Mouse (Mus musculus): Measurements from ENCODE around the gene Rab19. TPM values are rescaled to one million over a fixed set of nuclear protein-coding genes. Genes with fewer than 3 reads are reported as not detected.
"Not testable (repeated sequence)": the region's sequence is repeated elsewhere in the genome, so short reads cannot be mapped to it uniquely, and the experiment has no call there.

Gene Rab19
- polyA plus RNA-seq, 1 experiment, result 0.26 TPM

DNA sequence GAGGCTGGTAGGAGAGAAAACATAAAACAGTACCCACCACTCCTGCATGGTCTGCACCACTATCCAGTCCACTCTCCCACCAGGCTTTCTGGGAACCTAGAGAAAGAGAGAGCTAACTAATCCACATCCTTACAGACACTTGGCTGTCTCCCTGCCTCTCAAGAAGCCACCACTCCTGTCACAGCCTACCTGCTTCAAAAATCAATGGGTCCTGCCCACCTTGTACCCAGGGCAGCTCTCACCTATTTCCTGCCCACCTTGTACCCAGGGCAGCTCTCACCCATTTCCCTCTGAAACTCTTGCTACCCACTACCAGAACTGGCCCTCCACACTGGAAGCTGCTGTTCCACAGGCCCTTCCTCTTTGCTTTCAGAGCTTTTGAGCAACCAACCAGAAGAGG, 8.9 kb upstream of the Rab19 start:
- Histone ChIP-seq H3K27me3 (ENCODE audit: control insufficient read depth, insufficient read depth, low read length) (no peaks in the 10 kb centered on the region), H3K27ac (ENCODE audit: control insufficient read depth, insufficient read depth, low read depth, low read length) (no peak overlapping the region), H3K36me3 (ENCODE audit: control insufficient read depth, insufficient read depth, low read length) (no peaks in the 10 kb centered on the region), H3K4me3 (ENCODE audit: control insufficient read depth, low read depth, low read length) (no peak overlapping the region), H3K4me1 (ENCODE audit: control insufficient read depth, insufficient read depth, low read length) (peaks cover 1% of the 10 kb centered on the region)
- TF ChIP-seq CTCF (IDR thresholded peaks at IDR 0.05; ENCODE audit: control insufficient read depth, insufficient read depth, insufficient replicate concordance, low read depth, low read length), result no peak
- TF ChIP-seq POLR2A (IDR thresholded peaks at IDR 0.05; ENCODE audit: control insufficient read depth, low read depth, low read length), result no peak

DNA sequence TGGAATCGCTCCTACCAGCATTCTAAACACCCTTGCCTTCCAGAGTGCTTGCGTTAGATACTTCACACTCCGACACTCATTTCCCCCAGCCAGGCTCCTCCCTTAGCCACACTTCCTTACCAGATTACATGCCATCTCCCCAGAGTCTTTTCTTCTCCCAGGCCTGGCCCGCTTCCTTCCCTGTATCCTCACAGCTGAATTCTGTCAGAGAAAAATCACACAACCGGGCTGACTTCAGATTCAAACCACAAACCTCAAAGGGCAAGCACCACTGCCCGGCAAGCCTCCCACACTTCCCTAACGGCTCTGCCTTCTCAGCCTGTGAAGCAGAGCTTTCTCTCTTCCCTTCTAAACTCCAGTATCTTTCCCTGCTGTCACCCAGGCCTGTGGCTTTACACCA, 8.2 kb upstream of the Rab19 start:
- Histone ChIP-seq H3K4me1 (ENCODE audit: control insufficient read depth, insufficient read depth, low read length) (peaks cover 3% of the 10 kb centered on the region), H3K27me3 (ENCODE audit: control insufficient read depth, insufficient read depth, low read length) (no peaks in the 10 kb centered on the region), H3K36me3 (ENCODE audit: control insufficient read depth, insufficient read depth, low read length) (no peaks in the 10 kb centered on the region), H3K4me3 (ENCODE audit: control insufficient read depth, low read depth, low read length) (no peak overlapping the region), H3K27ac (ENCODE audit: control insufficient read depth, insufficient read depth, low read depth, low read length) (no peak overlapping the region)
- TF ChIP-seq CTCF (IDR thresholded peaks at IDR 0.05; ENCODE audit: control insufficient read depth, insufficient read depth, insufficient replicate concordance, low read depth, low read length) (no peak), POLR2A (IDR thresholded peaks at IDR 0.05; ENCODE audit: control insufficient read depth, low read depth, low read length) (no peak)

DNA sequence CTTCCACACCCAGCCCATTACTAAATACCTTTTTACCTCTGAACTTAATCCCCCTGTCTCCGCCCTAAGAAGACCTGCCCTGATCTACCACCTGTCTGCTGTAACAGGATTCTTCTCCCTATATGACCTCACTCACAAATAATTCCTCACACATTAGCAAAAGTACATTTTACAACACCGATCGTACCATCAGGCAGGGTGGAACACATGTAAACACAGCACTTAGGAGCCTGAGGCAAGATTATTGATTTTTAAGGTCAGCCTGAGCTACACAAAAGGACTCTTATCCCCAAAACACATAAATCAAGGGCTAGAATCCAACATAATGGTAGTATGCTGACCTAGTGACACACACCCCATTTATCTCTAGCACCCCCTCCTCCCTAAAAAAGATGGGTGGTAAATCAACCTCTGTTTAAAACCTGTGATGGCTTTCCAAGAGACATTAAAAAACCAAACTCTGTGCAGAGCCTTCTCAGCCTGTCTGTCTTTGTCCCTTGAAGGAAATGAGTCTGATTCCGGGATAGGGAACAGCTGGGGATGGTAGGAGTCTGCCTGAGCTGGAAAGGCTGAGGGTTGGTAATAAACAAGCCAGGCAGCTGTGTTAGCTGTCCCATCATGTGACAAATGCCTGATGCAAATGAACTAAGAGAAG, 7.5 kb upstream of the Rab19 start:
- H3K4me3 ChIP-seq (ENCODE audit: control insufficient read depth, low read depth, low read length), result no peak overlapping the region
- no peak for TF ChIP-seq CTCF (IDR thresholded peaks at IDR 0.05; ENCODE audit: control insufficient read depth, insufficient read depth, insufficient replicate concordance, low read depth, low read length)
- TF ChIP-seq POLR2A (IDR thresholded peaks at IDR 0.05; ENCODE audit: control insufficient read depth, low read depth, low read length), result no peak

DNA sequence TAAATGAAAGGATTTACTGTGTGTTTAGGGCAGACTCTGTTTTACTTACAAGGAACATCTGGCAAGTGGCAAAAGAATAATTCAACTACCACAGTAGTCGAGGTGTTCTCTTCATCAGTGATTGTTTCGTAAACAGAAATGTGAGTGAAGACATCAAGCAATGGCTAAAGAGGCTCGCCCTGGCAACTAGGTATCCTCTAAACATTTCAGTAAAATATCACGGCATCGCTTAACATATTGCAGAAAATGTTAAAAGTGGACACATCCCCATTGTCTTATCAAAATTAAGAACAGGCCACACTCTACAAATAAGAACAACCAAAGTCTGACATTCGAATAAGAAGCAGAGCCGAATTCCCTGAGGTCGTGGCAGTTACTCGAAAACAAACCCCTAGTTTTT, 4.2 kb upstream of the Rab19 start:
- no peaks in the 10 kb centered on the region for H3K27me3 ChIP-seq (ENCODE audit: control insufficient read depth, insufficient read depth, low read length)
- H3K27ac ChIP-seq (ENCODE audit: control insufficient read depth, insufficient read depth, low read depth, low read length), result no peak overlapping the region; the same call in 1 of the 2 replicates
- TF ChIP-seq POLR2A (IDR thresholded peaks at IDR 0.05; ENCODE audit: control insufficient read depth, low read depth, low read length), result no peak
- TF ChIP-seq CTCF (IDR thresholded peaks at IDR 0.05; ENCODE audit: control insufficient read depth, insufficient read depth, insufficient replicate concordance, low read depth, low read length), result no peak
- peak overlapping the region; percentile 86 for H3K4me3 ChIP-seq (ENCODE audit: control insufficient read depth, low read depth, low read length)
- H3K36me3 ChIP-seq (ENCODE audit: control insufficient read depth, insufficient read depth, low read length), result no peaks in the 10 kb centered on the region
- H3K4me1 ChIP-seq (ENCODE audit: control insufficient read depth, insufficient read depth, low read length), result peaks cover 9% of the 10 kb centered on the region

More for the DNA sequence above, 7.5 kb upstream of the Rab19 start:
- H3K27me3 ChIP-seq (ENCODE audit: control insufficient read depth, insufficient read depth, low read length), result no peaks in the 10 kb centered on the region
- peaks cover 3% of the 10 kb centered on the region for H3K4me1 ChIP-seq (ENCODE audit: control insufficient read depth, insufficient read depth, low read length)
- H3K27ac ChIP-seq (ENCODE audit: control insufficient read depth, insufficient read depth, low read depth, low read length), result no peak overlapping the region
- no peaks in the 10 kb centered on the region for H3K36me3 ChIP-seq (ENCODE audit: control insufficient read depth, insufficient read depth, low read length)

DNA sequence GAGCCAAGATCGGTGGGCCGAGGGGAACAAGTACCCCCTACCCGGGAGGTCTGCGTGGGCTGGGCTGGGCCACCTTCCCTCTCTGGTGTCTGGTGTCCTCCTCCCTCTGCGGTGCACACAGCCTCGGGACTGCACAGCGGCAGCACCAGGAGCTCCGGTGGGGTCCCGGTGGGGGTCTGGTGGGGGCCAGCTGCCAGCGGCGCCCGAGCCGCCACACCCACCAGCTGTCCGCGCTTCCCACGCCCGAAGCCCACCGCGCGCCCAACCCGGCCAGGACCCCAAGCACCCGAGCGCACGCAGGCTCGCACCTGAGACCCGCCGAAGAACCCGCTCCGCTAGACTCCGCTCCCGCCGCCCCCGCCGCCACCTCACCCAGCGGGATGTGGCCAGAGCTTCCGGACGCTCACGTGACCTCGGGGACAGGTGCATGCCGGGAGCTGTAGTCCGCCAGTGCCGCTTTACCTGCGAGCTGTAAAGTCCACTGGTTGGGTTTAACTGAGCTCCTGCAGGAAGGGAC, 3.6 kb upstream of the Rab19 start, which contains the start of gene Slc37a3:
TSS of gene Slc37a3 (minus strand) at position 365 of the 517 bp plus-strand sequence.
- no peak for TF ChIP-seq CTCF (IDR thresholded peaks at IDR 0.05; ENCODE audit: control insufficient read depth, insufficient read depth, insufficient replicate concordance, low read depth, low read length)
- peak; percentile 53 for TF ChIP-seq POLR2A (IDR thresholded peaks at IDR 0.05; ENCODE audit: control insufficient read depth, low read depth, low read length)
- peak within 1 kb of the TSS; percentile 36; the same call in 1 of the 2 replicates for H3K27ac ChIP-seq (ENCODE audit: control insufficient read depth, insufficient read depth, low read depth, low read length)
- peak within 1 kb of the TSS; percentile 86 for H3K4me3 ChIP-seq (ENCODE audit: control insufficient read depth, low read depth, low read length)
- no peaks in the 10 kb centered on the region for H3K36me3 ChIP-seq (ENCODE audit: control insufficient read depth, insufficient read depth, low read length)
- H3K4me1 ChIP-seq (ENCODE audit: control insufficient read depth, insufficient read depth, low read length), result peaks cover 9% of the 10 kb centered on the region
- H3K27me3 ChIP-seq (ENCODE audit: control insufficient read depth, insufficient read depth, low read length), result no peaks in the 10 kb centered on the region

DNA sequence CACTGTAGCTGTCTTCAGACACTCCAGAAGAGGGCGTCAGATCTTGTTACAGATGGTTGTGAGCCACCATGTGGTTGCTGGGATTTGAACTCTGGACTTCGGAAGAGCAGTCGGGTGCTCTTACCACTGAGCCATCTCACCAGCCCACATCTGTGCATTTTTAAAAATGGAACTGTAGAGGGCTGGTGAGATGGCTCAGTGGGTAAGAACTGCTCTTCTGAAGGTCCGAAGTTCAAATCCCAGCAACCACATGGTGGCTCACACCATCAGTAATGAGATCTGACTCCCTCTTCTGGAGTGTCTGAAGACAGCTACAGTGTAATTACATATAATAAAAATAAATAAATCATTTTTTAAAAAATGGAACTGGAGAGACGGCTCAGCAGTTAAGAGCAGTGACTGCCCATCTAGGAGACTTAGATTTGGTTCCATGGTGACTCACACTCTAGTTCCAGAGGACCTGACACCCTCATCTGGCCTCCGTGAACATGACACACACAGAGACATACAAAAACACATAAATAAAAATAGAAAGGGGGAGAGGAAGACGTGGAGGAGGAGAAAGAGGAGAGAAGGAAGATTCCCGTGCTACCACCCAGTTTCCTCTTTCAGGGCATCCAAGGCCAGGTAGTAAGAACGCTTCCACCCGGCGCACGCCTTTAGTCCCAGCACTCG, 2.7 kb upstream of the Rab19 start:
- H3K4me1 ChIP-seq (ENCODE audit: control insufficient read depth, insufficient read depth, low read length); H3K27ac ChIP-seq (ENCODE audit: control insufficient read depth, insufficient read depth, low read depth, low read length); H3K36me3 ChIP-seq (ENCODE audit: control insufficient read depth, insufficient read depth, low read length); H3K4me3 ChIP-seq (ENCODE audit: control insufficient read depth, low read depth, low read length); H3K27me3 ChIP-seq (ENCODE audit: control insufficient read depth, insufficient read depth, low read length): not testable (repeated sequence)

DNA sequence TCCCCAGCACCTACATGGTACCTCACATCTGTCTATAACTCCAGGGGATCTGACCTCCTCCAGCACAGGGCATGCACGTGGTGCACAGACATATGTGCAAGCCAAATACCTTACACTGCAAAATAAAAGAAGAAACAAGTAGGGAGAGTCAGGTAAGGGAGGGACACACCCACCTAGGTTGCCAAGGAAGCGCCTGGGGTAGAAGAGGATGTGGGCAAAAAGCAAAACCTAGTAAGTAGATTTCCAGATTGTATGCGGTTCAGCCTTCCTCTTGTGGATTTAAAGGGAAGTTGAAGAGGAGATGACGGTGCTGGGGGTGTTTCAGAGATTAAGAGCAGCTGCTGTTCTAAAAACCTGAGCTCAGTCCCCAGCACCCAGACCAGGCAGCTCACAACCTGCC, 1.8 kb upstream of the Rab19 start:
- H3K4me3 ChIP-seq (ENCODE audit: control insufficient read depth, low read depth, low read length), result no peak overlapping the region
- peaks cover 9% of the 10 kb centered on the region for H3K4me1 ChIP-seq (ENCODE audit: control insufficient read depth, insufficient read depth, low read length)
- no peaks in the 10 kb centered on the region for H3K27me3 ChIP-seq (ENCODE audit: control insufficient read depth, insufficient read depth, low read length)
- no peak for TF ChIP-seq CTCF (IDR thresholded peaks at IDR 0.05; ENCODE audit: control insufficient read depth, insufficient read depth, insufficient replicate concordance, low read depth, low read length)
- no peak for TF ChIP-seq POLR2A (IDR thresholded peaks at IDR 0.05; ENCODE audit: control insufficient read depth, low read depth, low read length)
- H3K27ac ChIP-seq (ENCODE audit: control insufficient read depth, insufficient read depth, low read depth, low read length), result no peak overlapping the region
- no peaks in the 10 kb centered on the region for H3K36me3 ChIP-seq (ENCODE audit: control insufficient read depth, insufficient read depth, low read length)
